Mouse (Mus musculus) megakaryocyte, embryonic 14.5 days (primary cell): ENCODE data around the gene Bag6. TPM values are rescaled to one million over a fixed set of nuclear protein-coding genes. Genes with fewer than 3 reads are reported as not detected.
"Not testable (repeated sequence)": the region's sequence is repeated elsewhere in the genome, so short reads cannot be mapped to it uniquely, and the experiment has no call there.

Source experiments
- H3K27me3 ChIP-seq: replicated peaks from 2 replicates; pipeline ENCODE3; 2012; ENCODE audit warnings: inconsistent platforms
- H3K36me3 ChIP-seq: replicated peaks from 2 replicates; pipeline ENCODE3; 2012; ENCODE audit warnings: low read length, inconsistent platforms, mixed read lengths
- H3K4me1 ChIP-seq: 2 replicates; pipeline ENCODE4 v1.6.1; 2012; ENCODE audit warnings: inconsistent platforms
- H3K4me3 ChIP-seq: replicated peaks from 2 replicates; pipeline ENCODE3; 2012; ENCODE audit warnings: moderate library complexity, mild to moderate bottlenecking, inconsistent platforms
- H3K9me3 ChIP-seq: 2 replicates; pipeline ENCODE4 v1.6.1; 2012; ENCODE audit warnings: inconsistent platforms
- FLI1 ChIP-seq: IDR thresholded peaks from 2 replicates; pipeline ENCODE4 v1.6.1; 2012; ENCODE audit warnings: low read length, inconsistent platforms, mixed read lengths
- GATA1 ChIP-seq: IDR thresholded peaks from 3 replicates; pipeline ENCODE4 v1.6.1; 2012; ENCODE audit warnings: mixed read lengths, low read length, inconsistent platforms, borderline replicate concordance
- polyA plus RNA-seq: library from polyadenylated mRNA; stranded (reverse); fragments of >175 nt; gene quantifications from 2 replicates; pipeline ENCODE4 v1.2.3, GENCODE M21; 2012; ENCODE audit warnings: low replicate concordance; ENCODE audit not compliant: insufficient read depth

Gene Bag6
- polyA plus RNA-seq, 1 experiment, result 613 TPM

DNA sequence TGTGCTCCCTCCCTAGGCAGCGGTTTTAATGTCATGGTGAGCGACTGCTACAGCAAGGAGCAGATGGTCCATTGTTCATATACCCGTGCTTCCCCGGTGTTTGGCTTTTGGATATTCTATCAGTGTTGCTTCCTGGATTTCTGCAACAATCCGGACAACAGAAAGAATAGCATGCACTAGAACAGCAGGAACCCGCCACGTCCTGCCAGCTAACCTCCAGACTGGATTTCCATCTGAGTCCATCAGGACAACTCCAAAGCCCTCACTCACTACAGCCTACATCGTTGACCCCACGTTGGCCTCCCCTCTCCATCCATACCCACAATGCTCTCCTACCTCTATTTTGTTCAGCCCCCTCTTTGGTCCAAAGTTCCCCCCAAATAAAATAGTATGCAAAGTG is 23.2 kb upstream of the Bag6 start:
- Histone ChIP-seq H3K36me3 (peaks cover 29% of the 10 kb centered on the region), H3K27me3 (peaks cover 31% of the 10 kb centered on the region), H3K9me3 (no peaks in the 10 kb centered on the region), H3K4me3 (no peak overlapping the region), H3K4me1 (peaks cover 54% of the 10 kb centered on the region)
- no peak for TF ChIP-seq FLI1
- TF ChIP-seq GATA1, result no peak

DNA sequence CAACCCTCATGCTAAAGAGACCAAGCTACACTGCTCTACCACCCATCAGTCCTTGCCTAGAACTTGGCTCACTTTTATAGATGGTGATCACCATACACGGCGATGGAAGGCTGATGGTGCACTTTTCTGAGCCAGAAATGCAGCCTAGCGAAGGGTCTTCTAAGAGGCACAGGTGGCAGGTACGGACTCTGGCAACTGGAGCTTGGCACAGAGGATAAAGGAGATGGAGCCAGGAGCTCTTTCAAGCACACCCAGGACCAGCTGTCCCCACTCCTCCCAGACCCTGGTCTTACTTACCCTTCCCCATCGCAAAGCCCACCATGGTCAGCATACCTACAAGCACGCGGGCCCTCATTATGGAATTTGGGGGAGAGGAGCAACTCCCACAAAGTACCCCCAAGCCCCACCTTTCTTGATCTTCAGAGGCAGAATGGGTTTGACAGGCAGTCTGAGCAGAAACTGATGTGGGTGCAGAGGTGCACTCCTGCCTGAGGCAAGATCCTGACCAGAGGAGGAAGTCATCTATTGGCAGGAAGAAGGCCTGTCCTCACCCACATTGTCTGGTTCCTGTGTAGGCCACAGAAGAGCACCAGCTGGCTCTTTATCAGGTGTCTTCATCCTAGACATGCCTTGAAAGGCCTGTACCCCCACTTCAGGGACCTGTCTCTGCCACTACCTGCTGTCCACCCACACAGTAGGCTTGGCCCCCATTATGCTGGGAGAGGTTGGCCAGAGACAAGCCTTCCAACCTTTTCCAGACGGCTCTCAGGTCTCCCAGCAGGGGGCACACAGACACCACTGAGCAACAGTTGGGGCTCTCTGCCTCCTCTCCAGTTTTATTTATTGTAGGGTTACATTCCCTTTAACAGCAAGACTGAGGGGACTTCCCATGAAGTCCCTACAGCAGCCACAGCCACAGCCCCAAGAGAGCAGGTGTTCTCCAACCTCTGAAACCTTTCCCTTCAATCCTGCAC is 19.6 kb upstream of the Bag6 start, which contains the start of gene Ly6g5b:
Gene Ly6g5b, minus strand, starts transcription at position 383 of the 974 bp plus-strand sequence.
- H3K36me3 ChIP-seq, result peaks cover 59% of the 10 kb centered on the region
- H3K9me3 ChIP-seq, result no peaks in the 10 kb centered on the region
- TF ChIP-seq GATA1 (no peak), FLI1 (no peak)
- peaks cover 72% of the 10 kb centered on the region for H3K4me1 ChIP-seq
- H3K4me3 ChIP-seq, result peak within 1 kb of the TSS; percentile 11
- H3K27me3 ChIP-seq, result peaks cover 26% of the 10 kb centered on the region

DNA sequence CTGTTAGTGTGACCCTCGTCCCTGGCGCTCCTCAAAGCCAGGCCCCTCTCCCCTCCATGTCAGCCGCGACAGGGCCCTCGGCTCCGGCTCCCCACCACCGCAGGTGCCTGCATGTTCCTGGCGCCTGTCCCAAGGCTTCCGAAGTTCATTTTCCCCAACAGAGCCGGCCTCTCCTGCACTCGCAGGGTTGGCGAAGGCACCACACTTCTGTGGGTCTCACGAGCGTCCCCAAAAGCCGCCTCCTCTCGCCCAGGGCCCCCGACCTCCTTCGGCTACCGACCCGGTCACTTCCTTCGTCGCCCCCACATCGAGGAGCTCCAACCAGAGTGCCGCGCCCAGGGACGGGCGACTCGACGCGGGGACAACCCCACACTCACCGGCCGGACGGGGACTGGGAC is 14.2 kb upstream of the Bag6 start:
- H3K36me3 ChIP-seq, result peaks cover 61% of the 10 kb centered on the region
- H3K4me3 ChIP-seq, result peak overlapping the region; percentile 99
- H3K4me1 ChIP-seq, result peaks cover 57% of the 10 kb centered on the region
- TF ChIP-seq FLI1, result no peak
- TF ChIP-seq GATA1, result no peak
- no peaks in the 10 kb centered on the region for H3K9me3 ChIP-seq
- H3K27me3 ChIP-seq, result no peaks in the 10 kb centered on the region

DNA sequence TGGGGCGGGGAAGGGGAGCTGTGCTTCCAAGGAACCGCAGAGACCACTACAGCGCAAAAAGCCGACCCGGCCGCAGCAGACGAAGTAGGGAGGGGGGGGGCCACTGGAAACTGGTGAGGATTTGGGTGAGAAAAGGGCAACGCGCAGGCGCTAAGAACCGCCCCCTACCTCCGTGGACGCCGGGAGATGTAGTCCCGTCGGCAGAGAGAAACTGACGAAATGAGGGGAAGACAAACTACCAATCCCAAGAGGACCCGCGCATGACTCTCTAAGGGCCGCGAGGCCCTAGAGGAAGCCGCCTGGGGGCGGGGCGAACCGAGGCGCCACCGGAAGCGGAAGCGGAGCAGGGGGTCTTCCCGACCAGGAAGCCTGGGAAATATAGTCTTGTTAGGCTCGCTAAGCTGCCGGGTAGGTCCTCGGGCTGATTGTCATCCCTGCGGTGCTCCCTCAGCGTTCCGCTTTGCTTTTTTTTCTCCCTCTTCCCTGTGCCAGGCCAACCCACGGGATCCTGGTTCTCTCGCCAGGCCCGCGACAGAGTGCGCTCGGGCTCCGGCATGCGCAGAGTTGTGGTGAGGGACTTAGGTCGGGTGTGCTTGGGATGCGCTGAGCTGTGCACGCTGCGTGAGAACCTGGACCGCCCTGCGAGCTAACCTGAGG is 13.7 kb upstream of the Bag6 start, which contains the start of gene Gpank1:
Gene Gpank1, plus strand, starts transcription at position 313 of the 657 bp plus-strand sequence.
- H3K4me1 ChIP-seq, result peaks cover 56% of the 10 kb centered on the region
- no peaks in the 10 kb centered on the region for H3K27me3 ChIP-seq
- TF ChIP-seq GATA1, result no peak
- TF ChIP-seq FLI1, result peak; percentile 64; the same call in 1 of the 2 replicates
- no peaks in the 10 kb centered on the region for H3K9me3 ChIP-seq
- peak within 1 kb of the TSS; percentile 99 for H3K4me3 ChIP-seq
- peaks cover 56% of the 10 kb centered on the region for H3K36me3 ChIP-seq

DNA sequence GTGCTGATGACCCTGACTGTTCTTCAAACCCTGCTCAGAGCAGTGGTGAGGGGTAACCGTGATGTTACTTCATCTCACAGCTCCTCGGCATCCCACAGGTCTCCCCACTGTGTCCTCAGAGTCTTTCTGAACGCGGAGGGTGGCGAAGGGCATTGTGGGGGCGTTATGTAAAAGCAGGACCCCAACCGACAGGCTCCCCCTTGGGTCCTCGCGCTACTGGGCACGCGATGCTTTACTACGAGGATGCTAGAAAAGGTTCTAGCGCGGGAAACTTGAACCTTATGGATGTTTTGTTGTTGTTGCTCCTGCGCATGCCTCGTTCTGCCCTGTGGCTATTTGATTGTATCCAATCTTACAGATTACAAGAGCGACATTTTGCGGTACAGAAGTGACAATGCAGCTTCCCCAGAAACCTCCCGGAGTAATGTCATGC is 13.1 kb upstream of the Bag6 start, which contains the start of gene Csnk2b:
Gene Csnk2b, minus strand, starts transcription at position 183 of the 433 bp plus-strand sequence.
- Histone ChIP-seq H3K9me3 (no peaks in the 10 kb centered on the region), H3K36me3 (peaks cover 51% of the 10 kb centered on the region), H3K4me3 (peak within 1 kb of the TSS; percentile 99), H3K27me3 (no peaks in the 10 kb centered on the region), H3K4me1 (peaks cover 61% of the 10 kb centered on the region)
- TF ChIP-seq FLI1 (no peak; the same call in 1 of the 2 replicates), GATA1 (no peak)

DNA sequence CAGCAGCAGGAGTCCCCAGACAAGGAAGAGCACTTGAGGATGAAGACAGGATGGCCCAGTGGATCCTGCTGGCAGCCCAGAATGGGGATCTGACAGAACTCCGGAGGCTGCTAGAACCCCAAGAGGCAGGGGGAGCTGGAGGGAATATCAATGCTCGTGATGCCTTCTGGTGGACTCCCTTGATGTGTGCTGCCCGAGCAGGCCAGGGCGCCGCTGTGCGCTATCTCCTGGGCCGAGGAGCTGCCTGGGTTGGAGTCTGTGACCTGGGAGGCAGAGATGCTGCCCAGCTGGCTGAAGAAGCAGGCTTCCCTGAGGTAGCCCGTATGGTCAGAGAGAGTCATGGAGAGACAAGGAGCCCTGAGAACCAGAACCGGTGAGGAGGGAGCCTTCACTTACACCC is 11.7 kb upstream of the Bag6 start:
- H3K27me3 ChIP-seq, H3K9me3 ChIP-seq, H3K4me3 ChIP-seq: not testable (repeated sequence)
- peaks cover 47% of the 10 kb centered on the region for H3K36me3 ChIP-seq
- peaks cover 64% of the 10 kb centered on the region for H3K4me1 ChIP-seq

DNA sequence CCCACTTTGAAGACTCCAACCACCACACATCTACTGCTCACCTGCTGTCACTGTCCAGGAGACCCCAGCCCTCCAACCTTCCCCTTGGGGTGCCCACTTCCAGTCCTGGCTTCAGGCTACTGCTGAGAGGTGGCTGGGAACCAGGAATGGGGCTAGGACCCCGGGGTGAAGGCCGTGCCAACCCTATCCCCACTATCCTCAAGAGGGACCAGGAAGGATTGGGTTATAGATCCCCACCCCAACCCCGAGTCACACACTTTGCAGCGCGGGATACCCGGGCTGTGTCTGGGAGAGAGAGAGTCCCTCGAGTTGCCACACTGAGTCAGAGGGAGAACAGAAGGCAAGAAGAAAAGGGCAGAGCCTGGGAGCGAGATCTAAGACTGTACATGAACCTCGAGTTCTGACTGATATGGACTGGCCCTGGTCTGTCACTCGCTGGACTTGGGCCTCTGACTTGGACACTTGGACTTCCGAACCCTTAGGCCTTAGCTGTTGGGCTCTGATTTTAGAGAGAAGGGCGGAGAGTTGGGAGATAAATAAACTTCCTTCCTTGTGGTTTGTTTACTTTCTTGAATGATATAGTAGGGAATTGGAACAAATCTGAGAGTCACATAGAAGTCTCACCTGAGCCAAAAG is 10.6 kb upstream of the Bag6 start:
- H3K4me1 ChIP-seq, result peaks cover 71% of the 10 kb centered on the region
- H3K36me3 ChIP-seq, result peaks cover 48% of the 10 kb centered on the region
- H3K9me3 ChIP-seq, H3K4me3 ChIP-seq, H3K27me3 ChIP-seq: not testable (repeated sequence)

DNA sequence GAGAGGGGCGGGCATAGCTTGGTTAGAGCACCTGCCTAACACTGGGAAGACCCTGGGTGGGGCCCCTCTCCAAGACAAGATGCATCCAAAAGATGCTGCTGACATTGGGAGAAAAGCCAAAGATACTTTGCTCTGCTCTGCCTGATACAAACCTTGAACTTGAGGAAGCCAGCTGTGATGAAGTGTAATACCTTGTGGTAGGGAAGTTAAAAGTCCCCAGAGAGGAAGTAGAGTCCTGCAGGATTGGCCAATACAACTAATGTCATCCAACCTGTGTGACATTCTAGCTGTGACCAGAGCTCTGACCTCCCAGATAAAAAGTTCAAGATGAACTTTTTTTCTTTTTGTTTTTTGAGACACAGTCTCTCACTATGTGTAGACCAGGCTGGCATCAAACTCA is 9.9 kb upstream of the Bag6 start:
- Histone ChIP-seq H3K4me3 (peak overlapping the region; percentile 96), H3K27me3 (no peaks in the 10 kb centered on the region), H3K9me3 (no peaks in the 10 kb centered on the region), H3K4me1 (peaks cover 69% of the 10 kb centered on the region), H3K36me3 (peaks cover 46% of the 10 kb centered on the region)
- TF ChIP-seq GATA1 (no peak), FLI1 (no peak)

DNA sequence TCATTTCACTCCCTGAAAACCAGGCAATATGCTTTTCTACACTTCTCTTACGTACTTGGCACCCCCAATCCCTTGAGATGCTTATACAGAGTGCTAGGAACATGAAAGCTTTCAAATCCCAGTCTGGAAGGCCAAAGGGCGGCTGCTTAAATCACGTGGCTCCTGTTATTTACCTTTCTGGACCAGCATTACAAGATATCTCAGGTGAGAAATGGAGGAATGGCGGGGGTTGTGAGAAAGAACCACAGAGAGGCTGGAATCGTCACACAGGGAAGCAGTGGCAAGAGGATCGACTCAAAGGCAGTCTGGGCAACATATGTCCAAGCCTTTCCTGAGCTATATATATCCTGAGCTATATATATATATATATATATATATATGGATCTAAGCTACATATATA is 9.4 kb upstream of the Bag6 start:
- TF ChIP-seq GATA1 (no peak), FLI1 (no peak)
- H3K27me3 ChIP-seq, result no peaks in the 10 kb centered on the region
- peaks cover 69% of the 10 kb centered on the region for H3K4me1 ChIP-seq
- peaks cover 50% of the 10 kb centered on the region for H3K36me3 ChIP-seq
- H3K9me3 ChIP-seq, result no peaks in the 10 kb centered on the region
- peak overlapping the region; percentile 96 for H3K4me3 ChIP-seq
